In genomic region chr3:144756103-144756502, GRCm38 (mm10) we compare ENCODE assay signal across 9 mouse cellular contexts. TPM values are rescaled to one million over a fixed set of nuclear protein-coding genes. Genes with fewer than 3 reads are reported as not detected.
DNase-seq lines count a peak whose midpoint lies in the region; ATAC-seq and TF ChIP-seq lines count a peak whose summit lies in the region.
"Not testable (repeated sequence)": the region's sequence is repeated elsewhere in the genome, so short reads cannot be mapped to it uniquely, and the experiment has no call there.
"Had no signal": no experiment of that assay in that cellular context is flagged by ENCODE, and none has a peak within 500 bp of the region (broad histone marks: within the 10 kb centered on the region; RNA-seq: fewer than 3 reads in every experiment).

No protein-coding gene starts in this region.

- 68% methylated on average over 8 of the region's 8 CpGs for WGBS in forebrain, embryonic 13.5 days
- WGBS in forebrain, postnatal 0 days: 33% methylated on average over 8 of the region's 8 CpGs
- 26% methylated on average over 8 of the region's 8 CpGs for WGBS in limb, embryonic 11.5 days

- not testable (repeated sequence) for TF ChIP-seq CTCF in forebrain, postnatal 0 days (IDR thresholded peaks at IDR 0.05; ENCODE audit: low read depth)

- not testable (repeated sequence) for H3K36me3 ChIP-seq in forebrain, embryonic 13.5 days (ENCODE audit: poor library complexity, severe bottlenecking); forebrain, postnatal 0 days (ENCODE audit: insufficient read depth); limb, embryonic 11.5 days (ENCODE audit: control insufficient read depth, insufficient read depth, low read length)

- not testable (repeated sequence) for H3K9me3 ChIP-seq in forebrain, embryonic 13.5 days (replicated peaks); forebrain, postnatal 0 days (ENCODE audit: low read length); limb, embryonic 11.5 days (ENCODE audit: control insufficient read depth, low read length)

- not testable (repeated sequence) for H3K27me3 ChIP-seq in forebrain, embryonic 13.5 days; forebrain, postnatal 0 days (ENCODE audit: insufficient read depth, low read length); limb, embryonic 11.5 days (ENCODE audit: control insufficient read depth, insufficient read depth, low read length)

- H3K4me3 ChIP-seq in forebrain, embryonic 13.5 days; forebrain, postnatal 0 days (ENCODE audit: low read depth, low read length); limb, embryonic 11.5 days (ENCODE audit: low read depth, low read length): not testable (repeated sequence)

- DNase-seq in Muller cell, postnatal 12 days (ENCODE audit: inconsistent ontology term): peak; percentile 22
- peak; percentile 4 for DNase-seq in adrenal gland, postnatal 25 days
- not testable (repeated sequence) for DNase-seq in forebrain, postnatal 0 days
- DNase-seq in gonadal fat pad, adult 2 months (ENCODE audit: low read depth): peak; percentile 6
- peak; percentile 38 for DNase-seq in limb, embryonic 11.5 days (ENCODE audit: low spot score)
- DNase-seq in testis, postnatal 10 days (ENCODE audit: low spot score): peak; percentile 42

- not testable (repeated sequence) for H3K4me1 ChIP-seq in forebrain, embryonic 13.5 days; forebrain, postnatal 0 days (ENCODE audit: insufficient read depth); limb, embryonic 11.5 days (ENCODE audit: control insufficient read depth, insufficient read depth, low read length)

- not testable (repeated sequence) for H3K4me2 ChIP-seq in forebrain, embryonic 13.5 days; forebrain, postnatal 0 days (ENCODE audit: low read depth); limb, embryonic 11.5 days (ENCODE audit: low read depth, severe bottlenecking)

- peak; percentile 53; the same call in 1 of the 2 replicates for ATAC-seq in forebrain, embryonic 13.5 days
- ATAC-seq in forebrain, postnatal 0 days: peak; percentile 54
- not testable (repeated sequence) for ATAC-seq in limb, embryonic 11.5 days (ENCODE audit: insufficient number of reproducible peaks, low FRiP score, low TSS enrichment, low read depth)

- not testable (repeated sequence) for H3K9ac ChIP-seq in forebrain, embryonic 13.5 days; forebrain, postnatal 0 days; limb, embryonic 11.5 days (ENCODE audit: low read length)

- not testable (repeated sequence) for H3K27ac ChIP-seq in forebrain, embryonic 13.5 days; forebrain, postnatal 0 days (ENCODE audit: low read depth, low read length); limb, embryonic 11.5 days (replicated peaks; ENCODE audit: low read depth, low read length)

RNA-seq across cellular contexts. Expression of gene Clca3a1, which starts 4.7 kb away (rescaled TPM):
- total RNA-seq in adrenal gland, postnatal 25 days (2021): 9.2 TPM in 2 replicates
- polyA plus RNA-seq in forebrain, embryonic 13.5 days (2015; fragmentation: Nextera tagmentation; extraction: Ambion mirVana): 0.12 and 0.24 TPM in 2 replicates
- total RNA-seq in forebrain, postnatal 0 days (2014; rRNA removed): 0.92 and 1.2 TPM in 2 replicates
- polyA plus RNA-seq in forebrain, postnatal 0 days (2015; fragmentation: Nextera tagmentation; extraction: Ambion mirVana): 0.93 and 1.4 TPM in 2 replicates
- polyA plus RNA-seq in gonadal fat pad, adult 2 months (2012; rRNA removed): 3.2 and 4.6 TPM in 2 replicates
- 0.11 TPM in 1 of 2 replicates, not detected in the other for polyA plus RNA-seq in limb, embryonic 11.5 days (2014; fragmentation: Nextera tagmentation; extraction: Ambion mirVana)
- total RNA-seq: granulocyte monocyte progenitor cell, adult 5-6 weeks had no signal
- polyA plus RNA-seq: hindbrain, embryonic 10.5 days had no signal

RNA-seq across cellular contexts. Expression of gene Sh3glb1, which starts 36.0 kb away (rescaled TPM):
- total RNA-seq in adrenal gland, postnatal 25 days (2021): 180 and 199 TPM in 2 replicates
- 87.4 and 95.6 TPM in 2 replicates for polyA plus RNA-seq in forebrain, embryonic 13.5 days (2015; fragmentation: Nextera tagmentation; extraction: Ambion mirVana)
- total RNA-seq in forebrain, postnatal 0 days (2014; rRNA removed): 103 and 118 TPM in 2 replicates
- polyA plus RNA-seq in forebrain, postnatal 0 days (2015; fragmentation: Nextera tagmentation; extraction: Ambion mirVana): 104 and 128 TPM in 2 replicates
- 39.5 and 43.7 TPM in 2 replicates for polyA plus RNA-seq in gonadal fat pad, adult 2 months (2012; rRNA removed)
- polyA plus RNA-seq in limb, embryonic 11.5 days (2014; fragmentation: Nextera tagmentation; extraction: Ambion mirVana): 88.3 and 92.2 TPM in 2 replicates
